Mouse (Mus musculus): ENCODE results near the gene Foxn3.

The Foxn3 gene

DNA sequence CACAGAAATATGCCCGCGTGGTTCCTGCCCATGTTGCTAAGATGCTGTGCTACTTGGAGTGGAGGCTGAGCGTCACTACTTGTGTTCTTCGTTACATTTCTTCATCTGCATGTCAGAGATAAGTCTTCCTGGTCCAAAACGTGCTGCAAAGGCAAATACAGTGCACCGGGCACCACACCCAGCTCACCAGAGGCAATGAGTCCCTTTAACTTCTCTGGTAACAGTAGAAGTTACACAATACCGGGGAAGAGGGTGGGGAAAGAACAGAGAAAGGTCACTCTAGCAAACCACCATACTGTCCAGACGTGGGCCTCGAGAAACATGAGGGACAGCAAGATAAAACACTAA is 213.8 kb downstream of the Foxn3 start:
- DNase-seq (ENCODE audit: low spot score): peak; percentile 71

DNA sequence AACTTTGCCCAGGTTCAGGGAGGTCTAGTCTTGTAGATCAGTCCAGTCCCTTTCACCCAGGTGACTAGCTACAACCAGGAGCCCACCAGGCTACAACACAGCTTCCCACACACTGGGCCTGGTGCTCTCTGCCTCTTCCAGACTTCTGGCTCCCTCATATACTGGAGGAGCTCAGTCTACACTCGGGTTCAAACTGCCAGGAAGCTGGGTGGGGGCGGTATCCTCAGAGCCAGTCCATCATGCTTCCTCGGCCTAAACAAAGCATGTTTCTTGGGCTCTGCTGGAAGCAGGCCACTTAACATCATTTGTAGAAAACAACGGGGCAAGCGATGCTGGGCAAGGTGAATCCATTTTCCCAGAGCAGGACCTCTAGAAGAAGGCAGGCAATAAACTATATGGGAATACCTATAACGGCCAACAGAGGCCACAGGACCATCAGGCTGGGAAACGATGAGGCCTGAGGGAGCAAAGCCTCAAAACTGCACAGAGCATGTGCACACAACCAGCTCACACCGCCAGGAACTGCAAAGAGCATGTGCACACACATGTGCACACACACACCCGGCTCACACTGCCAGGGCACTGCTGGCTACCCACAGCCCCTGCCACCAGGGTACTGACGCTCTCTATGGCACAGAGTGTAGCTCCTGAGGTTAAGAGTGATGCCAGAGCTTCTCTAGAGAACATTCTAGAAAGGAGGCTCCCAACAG is 214.3 kb downstream of the Foxn3 start:
- no peak for DNase-seq (ENCODE audit: low spot score)

DNA sequence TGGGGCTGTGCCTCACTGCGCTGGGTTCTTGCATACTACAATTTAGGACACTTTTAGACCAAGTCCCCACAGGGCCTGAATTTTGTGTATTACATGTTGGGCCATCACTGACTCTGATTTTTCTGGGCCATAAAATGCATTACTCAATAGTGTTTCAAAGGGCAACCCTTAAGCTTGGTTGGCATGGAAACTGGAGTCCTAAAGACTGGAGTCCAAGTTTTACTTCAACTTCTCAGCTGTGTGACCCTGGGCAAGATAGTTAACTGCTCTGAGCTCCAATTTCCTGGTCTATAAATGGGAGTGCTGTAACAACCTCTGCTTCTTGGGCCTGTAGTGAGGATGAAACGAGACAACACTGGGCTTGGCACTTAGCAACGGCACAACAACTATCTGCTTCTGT is 215.9 kb downstream of the Foxn3 start:
- DNase-seq (ENCODE audit: low spot score): no peak

DNA sequence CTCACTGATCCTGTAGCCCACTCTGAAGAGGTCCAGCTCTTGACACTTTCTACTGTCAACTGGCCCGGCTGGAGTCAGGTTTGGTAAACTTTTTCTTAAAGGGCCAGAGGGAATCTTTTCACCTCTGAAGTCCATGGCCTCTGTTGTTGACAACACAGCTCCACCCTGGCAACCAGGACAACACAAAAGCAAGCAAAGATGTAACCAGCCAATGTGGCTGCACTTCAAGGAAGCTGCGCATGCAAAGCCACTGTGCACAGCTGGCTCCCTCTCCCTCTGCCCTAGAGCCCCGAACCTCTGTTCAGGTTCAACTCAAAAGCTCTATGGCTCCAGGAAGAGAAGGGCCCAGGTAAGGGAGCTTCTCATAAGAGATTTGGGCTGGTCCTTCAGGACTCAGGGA is 216.4 kb downstream of the Foxn3 start:
- no peak for DNase-seq (ENCODE audit: low spot score)

DNA sequence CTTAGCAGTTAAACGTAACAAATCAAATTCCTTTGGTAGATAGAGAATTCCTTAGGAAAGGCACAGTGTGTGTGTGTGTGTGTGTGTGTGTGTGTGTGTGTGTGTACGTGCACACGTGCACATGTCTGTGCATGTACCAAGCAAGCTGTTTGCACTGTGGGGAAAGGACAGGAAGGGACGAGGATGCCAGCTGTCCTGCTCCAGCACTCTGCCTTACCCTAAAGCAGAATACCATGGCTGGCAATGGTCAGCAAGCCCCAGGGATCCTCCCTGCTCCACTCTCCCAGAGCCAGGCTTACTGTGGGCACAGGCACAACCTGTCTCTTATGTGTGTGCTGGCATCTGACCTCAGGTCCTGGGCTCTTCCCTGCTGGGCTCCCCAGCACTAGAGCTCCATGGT is 218.1 kb downstream of the Foxn3 start:
- DNase-seq (ENCODE audit: low spot score): no peak

DNA sequence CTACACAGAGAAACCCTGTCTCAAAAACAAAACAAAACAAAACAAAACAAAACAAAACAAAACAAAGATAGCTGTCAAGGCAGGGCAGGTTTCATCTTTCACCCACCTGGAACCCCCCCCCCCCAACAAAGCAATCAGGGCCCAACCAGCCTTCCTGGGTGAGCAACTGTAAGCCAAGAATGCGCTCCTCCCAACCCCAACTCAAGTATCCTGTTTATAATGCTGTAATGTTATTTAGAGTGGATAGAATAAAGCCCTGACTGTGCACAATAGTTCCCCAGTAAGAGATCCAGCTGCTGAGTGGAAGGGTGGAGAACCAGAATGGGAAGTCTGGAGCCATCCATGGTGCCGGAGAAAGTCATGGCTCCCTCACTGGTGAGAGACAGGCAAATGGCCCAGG is 220.0 kb downstream of the Foxn3 start:
- no peak for DNase-seq (ENCODE audit: low spot score)

DNA sequence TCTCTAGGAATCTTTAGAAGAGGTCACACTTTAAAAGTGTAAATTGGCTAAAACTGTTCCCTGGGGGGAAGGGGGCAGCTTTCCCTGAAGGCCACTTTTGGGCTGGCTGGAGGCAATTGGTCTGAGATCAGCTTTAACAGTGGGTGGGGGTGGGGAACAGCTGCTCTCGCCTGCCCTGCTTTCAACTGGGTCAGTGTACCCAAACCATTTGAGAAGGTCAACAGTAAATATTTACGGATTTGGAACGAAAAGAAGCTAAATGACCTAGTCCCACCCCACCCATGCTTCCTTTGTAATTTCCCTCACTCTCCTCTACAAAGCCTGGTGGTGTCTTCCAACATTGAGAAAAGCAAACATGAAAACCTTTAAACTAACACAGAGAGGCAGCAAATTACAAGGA is 221.2 kb downstream of the Foxn3 start:
- DNase-seq (ENCODE audit: low spot score): no peak

DNA sequence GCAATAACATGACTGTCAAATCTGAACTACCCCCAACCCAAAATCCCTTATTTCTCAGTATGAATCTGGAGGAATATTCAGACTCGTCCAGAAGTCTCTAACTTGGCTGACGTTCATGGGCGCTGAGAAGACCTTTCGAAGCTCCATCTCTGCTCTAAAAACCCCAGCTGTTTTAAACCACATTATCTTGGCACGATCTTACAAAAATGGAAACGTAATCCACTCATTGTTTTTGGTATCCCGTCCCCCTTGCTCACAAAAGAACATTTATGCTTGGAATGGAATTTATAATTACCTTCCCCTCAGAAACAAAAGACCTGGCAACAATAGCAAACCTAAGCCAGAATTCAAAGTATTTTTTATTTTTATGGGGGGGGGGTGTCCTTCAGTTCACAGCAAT is 221.6 kb downstream of the Foxn3 start:
- no peak for DNase-seq (ENCODE audit: low spot score)

DNA sequence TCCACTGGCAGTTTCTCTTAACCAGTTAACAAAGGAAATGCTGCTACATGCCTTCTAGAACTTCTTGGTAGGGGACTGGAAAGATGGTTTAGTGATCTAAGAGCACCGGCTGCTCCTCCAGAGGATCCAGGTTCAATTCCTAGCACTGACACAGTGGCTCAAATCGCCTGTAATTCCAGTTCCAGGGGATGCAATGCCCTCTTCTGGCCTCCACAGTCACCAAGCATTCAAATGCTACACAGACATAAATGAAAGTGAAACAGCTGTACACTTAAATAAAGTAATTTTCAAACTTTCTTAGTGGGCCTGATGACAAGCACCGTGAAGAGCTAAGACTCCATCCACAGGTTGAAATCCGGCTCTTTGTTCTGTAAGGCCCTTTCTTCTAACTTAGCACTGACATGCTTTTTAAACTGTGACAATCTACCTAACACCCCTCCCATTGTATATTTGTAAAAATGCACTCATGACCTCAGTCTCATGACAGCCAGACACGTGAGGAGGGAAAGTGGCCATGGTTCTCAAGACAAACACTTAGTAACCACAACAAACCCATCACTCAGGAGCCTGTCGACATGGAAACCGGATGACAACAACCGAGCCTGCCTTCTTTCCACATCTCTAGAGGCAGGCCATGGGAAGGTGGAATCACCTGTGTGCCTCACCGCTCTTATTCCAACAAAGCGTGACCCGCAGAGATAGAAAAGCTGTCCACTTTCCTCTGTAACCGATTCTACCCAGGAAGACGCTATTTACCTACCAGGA is 222.8 kb downstream of the Foxn3 start:
- no peak for DNase-seq (ENCODE audit: low spot score)

DNA sequence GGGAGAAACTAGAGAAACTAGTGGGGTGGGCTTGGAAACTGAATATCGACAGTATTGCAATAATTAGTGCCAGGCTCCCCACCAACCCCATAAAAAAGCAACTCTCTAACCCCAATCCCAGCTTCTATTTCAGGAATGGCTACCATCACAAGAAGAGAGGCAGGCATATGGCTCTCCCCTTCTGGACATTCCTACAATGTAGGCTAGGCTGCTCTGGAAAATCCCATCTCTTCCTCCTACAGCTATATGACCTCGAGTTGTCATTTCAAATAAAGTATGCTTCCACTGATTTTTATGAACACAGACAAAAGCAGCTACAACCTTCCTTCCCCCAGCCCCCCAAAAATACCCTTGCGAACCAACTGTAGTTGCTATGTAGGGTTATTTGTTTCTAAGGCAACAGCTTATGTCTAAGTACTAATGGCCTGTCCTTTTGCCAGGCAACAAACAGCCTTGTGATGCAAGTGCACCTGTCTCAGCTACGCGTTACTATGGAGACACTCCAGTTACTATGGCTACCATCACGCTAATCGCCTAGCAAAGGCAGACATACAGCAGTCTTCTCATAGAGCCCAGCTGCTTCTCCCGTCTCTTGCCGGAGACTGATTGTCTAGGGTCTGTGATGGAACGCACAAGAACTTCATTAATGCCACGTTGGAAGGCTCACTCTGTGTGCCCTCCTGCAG is 223.6 kb downstream of the Foxn3 start:
- DNase-seq (ENCODE audit: low spot score): no peak

DNA sequence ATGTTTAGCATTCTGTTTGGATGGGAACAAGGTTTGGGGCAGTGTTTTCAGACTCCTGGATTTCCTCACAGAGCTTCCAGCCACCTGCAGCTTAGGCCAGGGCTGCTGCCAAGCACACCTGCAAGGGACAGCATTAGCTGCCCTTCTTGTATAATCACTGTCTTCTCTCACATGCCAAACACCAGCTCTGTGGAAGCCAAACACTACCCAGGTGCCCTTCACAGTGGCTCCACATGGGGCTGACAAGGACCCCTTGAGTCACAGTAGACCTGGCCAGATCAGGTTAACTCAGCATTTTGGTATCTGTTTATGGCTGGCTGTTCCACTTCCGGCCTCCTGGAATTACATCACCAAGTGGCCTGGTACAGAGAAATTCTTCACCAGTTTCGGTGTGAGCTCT is 224.6 kb downstream of the Foxn3 start:
- DNase-seq (ENCODE audit: low spot score): no peak

DNA sequence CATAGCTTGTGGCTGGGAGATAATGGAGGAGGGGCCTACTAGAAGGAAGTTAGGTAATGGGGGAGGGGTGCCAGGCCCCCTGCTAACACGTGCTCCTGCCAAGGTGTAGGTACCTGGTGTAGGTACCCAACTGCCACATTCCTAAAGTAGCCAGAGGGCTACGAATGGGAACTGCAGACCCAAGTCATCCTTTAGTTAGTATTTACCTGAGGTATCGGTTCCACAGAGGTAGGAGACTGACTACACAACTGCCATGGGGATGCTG is 226.3 kb downstream of the Foxn3 start:
- DNase-seq (ENCODE audit: low spot score): no peak

DNA sequence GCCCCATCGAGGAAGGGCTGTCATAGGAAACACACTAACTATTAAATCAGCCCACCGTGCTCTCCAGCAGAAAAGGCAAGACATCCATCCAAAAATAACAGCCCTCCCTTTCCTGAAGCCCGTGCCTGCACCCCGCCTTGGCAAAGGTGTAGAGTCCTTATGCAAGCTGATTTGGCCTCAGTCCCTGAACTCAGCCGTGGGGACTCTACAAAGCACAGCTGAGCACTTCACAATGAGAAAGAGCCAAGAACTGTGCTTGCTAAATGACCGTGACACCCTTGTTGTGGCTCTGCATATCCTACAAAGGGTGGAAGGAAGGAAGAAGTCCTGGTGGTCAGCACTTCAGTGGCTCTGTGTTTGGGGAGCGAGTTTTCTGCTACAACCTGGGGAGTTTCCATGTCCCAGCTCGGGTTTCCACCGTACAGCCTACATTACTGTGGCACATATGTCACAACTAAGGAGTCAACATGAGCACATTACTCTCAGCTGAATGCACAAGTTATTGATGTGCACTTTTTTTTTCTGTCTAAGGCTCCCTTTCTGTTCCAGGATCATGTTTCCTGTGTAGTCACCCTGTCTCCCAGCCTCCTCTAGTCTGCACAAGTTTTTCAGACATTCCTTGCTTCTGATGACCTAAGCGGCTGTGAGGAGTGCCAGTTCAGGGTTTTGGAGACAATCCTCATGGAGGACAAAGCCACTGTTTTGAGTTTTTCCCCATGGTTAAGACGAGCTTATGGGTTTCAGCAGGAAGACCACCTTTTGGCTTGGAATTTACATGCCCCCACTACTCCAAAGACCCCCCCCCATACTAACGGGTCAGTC is 226.8 kb downstream of the Foxn3 start:
- no peak for DNase-seq (ENCODE audit: low spot score)

DNA sequence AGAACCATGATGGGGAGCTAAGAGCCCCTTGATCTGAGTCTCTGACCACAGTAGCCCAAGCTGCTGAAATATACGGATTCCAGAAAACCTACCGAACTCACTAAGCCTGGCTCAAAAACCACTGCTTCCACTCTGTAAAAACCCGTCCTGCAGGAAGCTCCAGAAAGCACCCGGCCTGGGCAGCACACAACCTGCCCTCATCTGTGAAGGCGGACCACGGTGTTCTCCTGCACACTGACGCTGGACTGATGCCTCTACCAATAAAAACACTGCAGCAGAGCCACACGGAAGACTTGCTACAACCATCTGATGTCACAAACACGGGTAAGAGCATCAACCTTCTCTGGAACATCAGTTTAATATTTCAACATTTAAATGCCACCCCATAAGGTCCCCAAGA is 227.8 kb downstream of the Foxn3 start:
- DNase-seq (ENCODE audit: low spot score): no peak

DNA sequence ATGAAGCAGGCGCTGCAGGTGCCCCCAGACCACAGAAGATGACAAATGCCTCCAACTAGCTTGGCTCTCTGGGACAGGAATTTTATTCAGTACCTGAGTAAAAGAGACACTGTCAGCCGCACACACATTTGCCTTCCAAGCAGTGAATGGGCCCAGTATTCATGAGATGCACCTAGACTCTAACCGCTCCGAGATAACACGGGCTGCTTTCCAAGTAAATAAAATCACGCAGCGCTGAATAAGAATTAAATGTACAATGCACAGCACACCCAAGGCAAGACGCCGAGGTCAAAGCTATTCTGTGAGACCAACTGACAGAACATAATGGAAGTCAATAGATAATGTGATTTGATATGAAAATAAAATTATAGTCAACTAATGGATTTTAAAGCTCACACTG is 229.4 kb downstream of the Foxn3 start:
- no peak for DNase-seq (ENCODE audit: low spot score)

DNA sequence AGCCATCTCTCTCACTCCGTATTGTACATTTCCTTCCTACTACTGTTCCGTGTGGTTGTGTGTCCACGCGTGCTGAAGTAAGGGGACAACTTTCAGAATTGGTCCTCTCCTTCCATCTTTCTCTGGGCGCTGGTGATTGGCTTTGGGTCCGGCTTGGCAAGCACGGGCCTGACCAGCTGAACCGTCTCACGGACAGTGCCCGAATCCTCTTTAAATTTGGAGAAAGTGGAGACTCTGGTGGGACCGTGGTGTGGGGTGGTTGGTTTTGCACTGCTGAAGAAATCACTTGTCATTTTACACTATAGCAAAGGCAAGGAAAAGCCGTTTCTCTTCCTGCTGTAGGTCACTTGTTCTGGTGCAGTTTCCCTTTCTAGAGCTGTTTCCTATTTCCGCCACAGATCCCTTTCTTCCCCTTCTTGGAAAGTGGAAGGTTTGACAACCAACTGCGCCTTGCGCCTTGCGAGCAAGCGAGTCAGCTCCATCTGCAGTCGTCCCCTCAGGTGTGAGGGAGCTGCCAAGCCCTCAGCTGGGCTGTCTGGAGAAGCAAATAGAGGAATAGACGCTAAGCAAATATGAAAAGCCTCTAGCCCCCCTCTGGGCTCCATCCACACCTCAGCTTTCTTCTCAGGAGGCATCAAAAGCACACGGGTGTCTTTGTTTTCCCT is 229.9 kb downstream of the Foxn3 start:
- DNase-seq (ENCODE audit: low spot score): no peak

DNA sequence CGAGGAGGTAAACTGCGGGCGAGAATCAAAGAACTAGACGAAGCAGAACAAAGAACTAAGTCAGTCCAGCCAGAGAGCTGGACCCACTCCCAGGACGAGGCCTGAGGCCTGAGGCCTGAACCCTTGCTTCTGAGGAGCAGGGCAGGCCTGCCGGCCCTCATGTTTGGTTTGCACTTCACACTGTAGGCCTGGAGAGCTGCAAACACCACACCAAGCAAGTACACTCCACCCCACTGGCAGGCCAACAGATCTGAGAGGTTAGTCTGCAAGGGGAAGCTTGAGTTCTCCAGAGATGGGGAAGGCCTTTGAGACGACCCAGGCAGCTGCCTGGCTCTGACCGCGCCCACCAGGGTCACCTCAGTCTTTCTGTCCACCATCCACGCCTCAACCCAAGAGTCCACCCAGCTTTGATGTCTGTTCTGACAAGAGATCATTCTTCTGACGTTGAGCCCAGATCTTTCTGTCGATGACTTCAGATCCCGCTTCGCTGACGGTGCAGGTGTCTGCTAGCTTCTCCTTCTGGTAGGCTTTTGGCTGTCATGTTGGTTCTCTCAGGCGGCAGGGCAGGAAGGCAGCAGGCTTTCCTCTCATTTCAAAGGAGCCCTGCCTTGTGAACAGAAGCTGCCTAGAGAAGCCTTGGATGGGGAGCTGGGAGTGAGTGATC is 231.1 kb downstream of the Foxn3 start:
- DNase-seq (ENCODE audit: low spot score): no peak

DNA sequence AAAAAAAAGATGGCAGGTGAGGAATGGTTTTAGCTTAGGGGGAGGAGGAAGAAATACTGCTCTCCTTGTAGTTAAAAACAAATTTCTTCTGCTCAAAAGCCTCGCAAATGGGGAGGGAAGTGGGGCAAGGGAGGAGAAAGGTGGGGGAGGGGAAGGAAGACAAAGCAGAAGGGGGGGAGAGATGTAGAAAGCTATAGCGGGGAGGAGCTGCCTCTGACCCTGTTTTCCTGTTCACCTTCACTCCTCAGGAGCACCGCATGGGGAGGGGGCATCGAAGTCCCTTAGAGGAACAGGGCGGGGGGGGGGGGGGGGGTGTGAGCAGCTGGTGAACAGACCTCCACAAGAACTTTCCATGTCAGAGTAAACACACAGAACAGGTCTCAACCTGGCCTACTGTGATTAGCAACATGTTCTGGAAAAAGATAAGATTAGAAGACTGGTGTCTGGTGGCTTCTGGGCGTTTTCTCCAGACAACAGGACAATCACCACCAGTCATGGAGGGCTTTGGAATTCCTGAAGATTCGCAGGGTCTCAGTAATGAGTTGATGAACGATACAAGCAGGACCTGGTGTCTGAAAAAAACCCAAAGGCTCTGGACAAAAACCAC is 231.9 kb downstream of the Foxn3 start:
- DNase-seq (ENCODE audit: low spot score): peak; percentile 67

DNA sequence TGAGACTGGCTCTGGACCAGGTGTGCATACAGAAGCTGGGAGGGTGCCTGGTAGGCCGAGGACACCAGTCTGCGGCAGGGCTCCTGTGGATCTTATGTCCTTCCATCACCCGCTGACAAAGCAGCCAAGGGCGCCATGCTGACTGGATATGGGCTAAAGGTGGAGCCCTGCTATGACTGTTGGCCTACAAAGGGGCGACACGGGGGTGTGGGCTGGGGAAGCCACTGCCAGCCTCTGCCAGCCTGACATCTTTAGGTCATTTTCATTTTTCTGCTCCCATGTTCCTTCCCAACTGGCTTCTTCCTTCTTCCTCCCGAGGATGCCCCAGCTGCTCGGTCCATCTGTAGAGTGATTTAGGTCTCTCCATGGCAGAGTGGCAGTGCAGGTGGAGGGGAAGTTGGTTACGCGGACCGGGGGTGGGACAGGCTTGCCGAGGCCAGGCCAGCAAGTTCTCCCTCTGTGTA is 232.5 kb downstream of the Foxn3 start:
- no peak for DNase-seq (ENCODE audit: low spot score)

DNA sequence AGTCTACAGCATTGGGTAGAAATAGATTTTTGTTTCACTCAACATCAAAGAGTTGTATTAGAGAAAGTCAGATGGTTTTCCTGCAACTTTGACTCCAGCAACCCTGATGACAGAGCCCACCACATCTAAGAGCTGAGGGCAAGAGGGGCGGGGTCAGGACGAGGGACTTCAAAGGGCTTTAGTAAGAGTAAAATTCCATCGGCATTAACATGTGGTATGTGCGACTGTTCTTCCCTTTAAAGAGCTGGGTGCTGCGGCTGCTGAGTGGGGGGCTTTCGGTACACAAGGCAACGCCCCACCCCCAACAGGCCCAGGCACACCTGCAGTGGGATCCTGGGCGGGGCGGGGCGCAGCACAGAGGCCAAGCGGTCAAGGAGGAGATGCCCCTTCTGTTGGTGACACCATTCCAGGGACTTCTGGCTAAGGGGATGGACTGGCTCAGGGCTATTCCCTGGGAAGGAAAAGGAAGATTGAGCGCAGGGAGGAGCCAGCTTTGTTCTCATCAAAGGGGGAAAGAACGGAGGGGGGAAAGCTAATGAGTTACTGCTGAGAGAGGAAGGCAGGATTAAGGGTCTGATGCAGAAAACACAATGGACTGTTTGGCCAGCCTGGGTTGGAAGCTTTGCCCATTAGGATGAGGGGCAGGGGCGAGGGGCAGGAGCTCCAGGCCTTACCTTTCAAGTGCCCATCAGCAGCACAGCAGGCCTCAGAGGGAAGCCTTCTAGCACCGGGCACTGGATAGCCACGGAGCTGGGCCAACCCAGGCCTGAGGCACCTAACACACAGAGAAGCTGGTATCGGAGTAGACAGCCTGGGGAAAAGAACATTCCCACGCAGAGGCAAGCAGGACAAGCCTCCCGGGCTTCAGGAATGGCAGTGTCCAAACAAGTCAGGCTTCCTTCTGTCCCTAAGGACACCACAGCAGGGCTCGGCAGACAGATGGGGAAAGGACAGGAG is 233.8 kb downstream of the Foxn3 start:
- DNase-seq (ENCODE audit: low spot score): no peak

Measured in c-Kit-positive CD71-positive TER-119-positive erythroid progenitor cells, embryonic 14.5 days (primary cell).